Mouse (Mus musculus): ENCODE measurements around the gene Vmn1r68.

The Vmn1r68 gene

DNA sequence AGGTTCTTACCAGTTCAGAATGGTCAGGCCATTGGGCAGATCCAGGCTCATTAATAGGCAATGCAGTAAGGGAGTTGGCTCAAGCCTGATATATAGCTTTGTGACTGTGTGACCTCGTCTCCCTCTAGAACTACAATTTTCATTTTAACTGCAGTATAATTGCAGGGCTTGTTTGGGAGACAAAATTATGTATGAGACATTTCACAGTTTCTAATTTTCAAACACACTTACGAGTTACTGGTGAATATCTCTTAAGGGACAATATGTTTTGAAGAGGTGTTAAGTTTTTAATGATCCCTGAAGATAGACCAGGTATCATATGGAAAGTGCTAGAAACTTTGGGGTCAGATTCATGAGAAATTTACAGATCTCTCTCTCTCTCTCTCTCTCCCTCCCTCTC lies at the start of gene Vmn1r68:
Vmn1r68 (minus strand) TSS at position 101 of the 400 bp plus-strand sequence.
- DNase-seq, result no peak

DNA sequence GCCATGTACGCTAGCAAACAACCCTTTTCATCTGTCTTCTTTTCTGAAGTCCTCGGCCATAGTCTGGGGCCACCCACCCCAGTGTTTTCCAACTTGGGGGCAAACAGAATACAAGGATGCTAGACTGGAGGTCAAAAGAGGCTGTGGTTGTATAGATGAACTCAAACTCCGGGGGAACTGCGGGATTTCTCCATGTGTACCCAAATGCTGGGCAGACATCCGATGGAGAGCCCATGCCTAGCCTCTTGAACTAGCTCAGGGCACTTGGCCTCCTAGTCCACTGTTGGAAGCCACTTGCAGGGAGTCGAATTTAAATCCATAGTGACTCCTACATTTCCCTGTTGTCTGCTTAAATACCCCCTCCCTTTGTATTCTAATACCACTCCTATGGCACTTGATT lies 62.7 kb downstream of the Vmn1r68 start:
- no peak for DNase-seq

DNA sequence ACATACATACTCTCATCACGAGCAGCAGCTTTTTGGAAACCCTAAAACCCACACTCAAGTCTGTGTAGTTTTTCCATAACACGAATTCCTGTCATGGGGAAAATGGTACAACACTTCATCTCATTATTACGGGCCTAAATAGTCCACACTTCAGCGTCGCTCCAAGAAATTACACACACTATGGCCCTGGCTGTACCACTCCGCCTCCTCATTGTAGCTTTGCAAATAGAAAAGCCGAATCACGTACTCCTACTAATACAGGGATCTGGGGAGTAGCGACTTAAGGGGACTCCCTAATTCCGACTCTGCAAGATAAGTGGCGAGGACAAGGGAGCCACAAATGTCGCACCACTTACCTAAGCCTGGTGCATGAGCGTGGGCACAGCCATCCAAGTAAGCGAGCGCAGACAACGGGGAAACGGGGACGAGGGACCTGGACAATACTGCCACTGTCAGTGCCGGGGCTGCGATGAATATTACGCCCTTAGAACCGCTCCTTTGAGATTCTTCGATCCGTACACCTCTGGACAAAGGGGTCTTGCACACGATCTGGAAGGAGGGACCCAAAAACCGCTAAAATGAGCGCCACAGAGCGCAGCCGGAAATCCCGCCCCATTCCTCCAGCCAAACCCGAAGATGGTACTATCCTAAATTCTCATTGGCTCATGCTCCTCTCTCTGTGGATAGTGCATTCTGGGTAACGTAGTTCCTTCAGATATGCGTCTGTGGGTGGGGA lies 63.3 kb downstream of the Vmn1r68 start, which contains the start of gene Zik1:
Zik1 (minus strand) TSS at position 609 of the 736 bp plus-strand sequence.
- DNase-seq, result peak; percentile 83

DNA sequence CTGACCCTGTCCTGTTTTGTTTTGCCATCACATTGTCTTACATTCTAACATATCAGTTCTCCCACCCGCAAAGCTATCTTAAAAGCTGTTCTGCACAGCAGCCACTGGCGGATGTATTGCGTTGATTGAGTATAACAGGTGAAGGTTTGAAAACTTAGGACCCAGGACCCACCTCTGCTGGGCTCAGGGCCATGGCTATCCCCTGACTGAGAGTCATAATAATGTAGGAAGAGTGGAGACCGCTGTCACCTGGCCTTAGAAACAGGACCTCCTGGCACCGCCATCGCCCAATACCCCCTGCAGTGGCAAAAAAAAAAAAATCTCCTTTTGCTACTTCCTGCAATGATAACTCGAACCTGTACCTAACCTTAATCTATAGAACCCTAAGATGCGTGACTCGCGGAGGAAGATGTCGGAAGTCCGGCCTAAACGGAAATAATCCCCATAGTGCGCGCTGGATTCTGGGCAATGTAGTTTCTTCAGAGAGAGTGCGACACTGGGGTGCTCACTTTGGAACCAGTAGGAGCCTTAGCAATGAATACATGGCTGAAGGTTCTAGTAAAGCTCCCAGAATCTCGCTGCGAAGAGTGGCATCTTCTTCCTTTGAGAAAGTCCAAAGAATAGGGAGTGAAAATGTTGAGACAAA lies 77.6 kb downstream of the Vmn1r68 start:
- DNase-seq, result peak; percentile 66 to 81

DNA sequence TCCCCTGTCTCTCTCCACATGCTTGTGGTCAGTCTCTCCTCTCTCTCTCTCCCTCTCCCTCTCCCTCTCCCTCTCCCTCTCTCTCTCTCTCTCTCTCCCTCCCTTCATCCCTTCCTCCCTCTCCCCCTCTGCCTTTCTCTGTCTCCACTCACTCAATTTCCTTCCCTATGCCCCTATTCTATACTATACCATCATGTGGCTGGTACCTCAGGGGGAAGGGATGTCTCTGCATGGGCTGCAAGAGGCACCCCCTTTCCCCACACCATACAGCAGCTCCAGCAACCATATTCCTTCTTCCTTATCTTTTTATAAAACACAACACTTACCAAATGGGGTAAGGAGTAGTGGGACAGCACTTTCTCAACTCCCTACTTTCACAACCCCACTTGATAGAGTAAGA lies 78.5 kb downstream of the Vmn1r68 start:
- no peak for DNase-seq

DNA sequence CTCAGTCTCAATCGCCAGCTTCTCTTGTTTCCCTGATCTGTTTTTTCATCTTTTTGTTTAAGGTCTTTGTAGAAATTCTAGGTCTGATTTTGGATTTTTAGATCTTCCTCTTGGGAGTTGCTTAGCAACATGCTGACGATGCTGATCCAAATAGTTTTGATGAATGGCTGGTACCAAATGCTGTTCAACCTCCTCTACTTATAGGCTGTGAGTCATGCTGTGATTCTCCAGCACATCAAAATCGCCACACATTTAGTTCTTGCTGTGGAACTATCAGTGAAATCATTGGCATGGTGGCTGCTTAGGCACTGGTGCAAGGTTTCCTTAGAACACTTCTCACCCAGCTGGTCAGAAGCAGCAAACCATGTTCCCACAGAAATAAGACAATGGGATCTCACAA lies 100.1 kb downstream of the Vmn1r68 start:
- DNase-seq, result no peak
